Mouse (Mus musculus) heart, embryonic 11.5 days (tissue): Measurements from ENCODE around the gene Bckdha. TPM values are rescaled to one million over a fixed set of nuclear protein-coding genes. Genes with fewer than 3 reads are reported as not detected.

ENCODE experiments used
- ATAC-seq: fragments of 200-750 bp; cut with Nextera tagmentation; replicated peaks from 2 replicates; pipeline ENCODE4 v1.8.0; 2017; ENCODE audit warnings: moderate library complexity; ENCODE audit not compliant: insufficient number of reproducible peaks, low FRiP score, low TSS enrichment
- H3K27ac ChIP-seq: fragments of 300-500 bp; sonication (generic); 2 replicates; pipeline ENCODE4 v1.5.1; 2014; ENCODE audit warnings: mild to moderate bottlenecking, low read depth, low read length
- H3K27me3 ChIP-seq: fragments of 300-500 bp; sonication (generic); 2 replicates; pipeline ENCODE4 v1.6.1; 2014; ENCODE audit warnings: mild to moderate bottlenecking, low read length, mixed read lengths; ENCODE audit not compliant: control insufficient read depth, insufficient read depth
- H3K36me3 ChIP-seq: fragments of 300-500 bp; sonication (generic); 2 replicates; pipeline ENCODE4 v1.6.1; 2014; ENCODE audit warnings: mild to moderate bottlenecking, low read length, moderate library complexity, mixed read lengths; ENCODE audit not compliant: control insufficient read depth, insufficient read depth
- H3K4me1 ChIP-seq: fragments of 300-500 bp; sonication (generic); 2 replicates; pipeline ENCODE4 v1.6.1; 2014; ENCODE audit warnings: low read length; ENCODE audit not compliant: control insufficient read depth, insufficient read depth
- H3K4me2 ChIP-seq: fragments of 300-500 bp; sonication (generic); 2 replicates; pipeline ENCODE4 v1.6.1; 2014; ENCODE audit warnings: mild to moderate bottlenecking, moderate library complexity
- H3K4me3 ChIP-seq: fragments of 300-500 bp; sonication (generic); 2 replicates; pipeline ENCODE4 v1.5.1; 2014; ENCODE audit warnings: low read depth, low read length
- H3K9ac ChIP-seq: fragments of 300-500 bp; sonication (generic); 2 replicates; pipeline ENCODE4 v1.6.1; 2014; ENCODE audit warnings: mild to moderate bottlenecking, low read depth, low read length, moderate library complexity
- H3K9me3 ChIP-seq: fragments of 300-500 bp; sonication (generic); replicated peaks from 2 replicates; pipeline ENCODE4 v1.6.1; 2016; ENCODE audit warnings: low read length; ENCODE audit not compliant: control insufficient read depth
- WGBS: fragments of 180-500 bp; shearing (Covaris S2); extraction: QIAGEN DNeasy Blood & Tissue Kit; methylation state at CpG from one replicate; pipeline ENCODE4 v1.1.7; 2014; ENCODE audit not compliant: insufficient replicate concordance; 5-methylcytosine and 5-hydroxymethylcytosine counted together
- polyA plus RNA-seq: library from polyadenylated mRNA; unstranded; fragments of >200 nt; fragmentation: Nextera tagmentation; extraction: Ambion mirVana; gene quantifications from 2 replicates; pipeline ENCODE4 v1.2.1, GENCODE M21; 2014

Gene Bckdha
- polyA plus RNA-seq, 1 experiment from 2014 or later = 41.4 TPM

DNA sequence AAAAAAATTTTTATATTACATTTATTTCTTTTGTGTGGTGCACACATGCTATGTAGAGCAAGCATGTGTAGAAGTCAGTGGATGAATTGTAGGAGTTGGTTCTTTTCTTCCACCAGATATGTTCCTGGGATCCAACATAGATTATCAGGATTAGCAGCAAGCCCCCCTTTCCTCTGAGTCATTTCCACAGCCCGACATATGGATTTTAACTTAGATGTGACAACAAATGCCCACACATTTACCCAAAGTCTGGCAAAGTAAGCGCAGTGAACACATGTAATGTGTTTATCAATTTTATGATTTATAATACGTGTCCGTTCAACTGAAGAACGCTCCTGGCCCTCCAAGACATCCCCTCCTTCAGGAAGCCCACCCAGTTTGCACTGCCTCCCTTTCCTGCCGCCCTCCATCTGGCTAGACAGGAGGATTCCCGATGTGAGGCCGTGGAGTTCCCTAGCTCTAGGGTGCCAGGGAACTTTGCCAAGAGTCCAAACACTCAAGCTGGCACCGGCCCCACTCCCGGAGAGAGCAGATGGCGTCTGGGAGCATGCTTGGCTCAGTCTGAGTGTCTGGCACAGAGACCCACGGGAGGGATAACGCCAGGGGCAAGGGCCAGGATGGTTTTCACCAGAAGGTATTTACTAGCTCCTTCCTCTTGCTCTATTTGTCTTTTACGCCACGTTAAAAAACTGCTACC, 17.5 kb upstream of the Bckdha start:
- no peak overlapping the region for H3K27ac ChIP-seq
- no peak overlapping the region for H3K9ac ChIP-seq
- no peak for ATAC-seq
- peaks cover 10% of the 10 kb centered on the region; the same call in 1 of the 2 replicates for H3K4me1 ChIP-seq
- H3K36me3 ChIP-seq = no peaks in the 10 kb centered on the region
- WGBS = 73% methylated on average over 15 of the region's 15 CpGs
- peaks cover 34% of the 10 kb centered on the region for H3K27me3 ChIP-seq
- H3K4me2 ChIP-seq = no peak overlapping the region
- H3K9me3 ChIP-seq = no peaks in the 10 kb centered on the region
- H3K4me3 ChIP-seq = no peak overlapping the region

DNA sequence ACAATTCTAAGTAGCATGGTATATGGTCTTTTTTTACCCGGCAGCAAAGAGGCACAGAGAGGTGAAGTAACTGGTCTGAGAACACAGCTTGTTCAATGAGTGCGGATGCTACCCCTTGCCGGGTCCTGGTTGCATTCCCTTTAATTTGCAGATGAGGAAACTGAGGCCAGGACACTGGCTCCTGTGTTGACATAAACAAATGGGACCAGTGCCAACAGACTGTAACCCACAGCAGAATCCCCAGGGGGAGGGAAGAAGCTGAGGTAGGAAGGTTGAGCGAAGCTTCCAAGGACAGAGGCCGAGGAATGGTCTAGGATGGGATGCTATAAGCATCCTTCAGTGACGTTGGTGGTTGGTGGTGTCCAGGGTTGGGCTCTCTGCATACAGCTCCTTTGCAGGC, 16.6 kb upstream of the Bckdha start:
- H3K27ac ChIP-seq = no peak overlapping the region
- no peaks in the 10 kb centered on the region for H3K9me3 ChIP-seq
- H3K27me3 ChIP-seq = peaks cover 34% of the 10 kb centered on the region
- WGBS = 38% methylated on average over 6 of the region's 6 CpGs
- no peak overlapping the region for H3K4me3 ChIP-seq
- no peaks in the 10 kb centered on the region for H3K36me3 ChIP-seq
- H3K9ac ChIP-seq = no peak overlapping the region
- no peak for ATAC-seq
- H3K4me1 ChIP-seq = peaks cover 7% of the 10 kb centered on the region; the same call in 1 of the 2 replicates
- peak overlapping the region; percentile 65; the same call in 1 of the 2 replicates for H3K4me2 ChIP-seq

DNA sequence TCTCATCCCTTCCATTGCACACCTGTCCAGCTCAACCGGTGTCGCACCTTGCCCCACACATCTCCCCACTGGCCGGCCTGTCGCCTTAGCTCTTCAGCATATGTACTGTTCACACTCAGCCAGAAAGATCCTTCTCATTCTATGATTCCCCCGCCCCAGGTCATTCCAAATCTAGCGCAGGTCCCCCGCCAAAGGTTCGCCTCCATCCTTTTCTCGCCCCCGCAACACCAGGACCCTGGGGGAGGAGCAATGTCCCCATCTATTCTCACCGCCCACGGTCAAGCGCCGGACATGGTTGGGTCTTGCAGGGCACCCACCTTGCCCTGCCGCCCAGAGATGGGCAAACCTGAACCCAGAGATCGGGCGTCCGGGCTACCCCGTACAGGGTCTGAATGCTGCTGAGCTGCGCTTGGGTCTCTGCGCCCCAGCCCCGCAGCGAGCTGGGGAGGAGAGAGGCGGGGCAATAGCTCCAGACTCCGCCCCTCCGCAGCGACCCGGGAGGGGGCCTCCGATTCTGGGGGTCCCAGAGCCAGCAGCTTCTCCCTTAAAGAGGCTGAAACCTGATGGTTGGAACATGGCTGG, 16.0 kb upstream of the Bckdha start, which contains the start of gene Tmem91:
Gene Tmem91 (minus strand): TSS at position 448 of the 582 bp plus-strand sequence.
- Histone ChIP-seq H3K27ac (no peak within 1 kb of the TSS), H3K4me1 (peaks cover 7% of the 10 kb centered on the region; the same call in 1 of the 2 replicates), H3K36me3 (no peaks in the 10 kb centered on the region), H3K4me3 (peak within 1 kb of the TSS; percentile 41), H3K4me2 (peak within 1 kb of the TSS; percentile 65), H3K9ac (peak within 1 kb of the TSS; percentile 54), H3K27me3 (peaks cover 34% of the 10 kb centered on the region), H3K9me3 (no peaks in the 10 kb centered on the region)
- WGBS = 3% methylated on average over 29 of the region's 29 CpGs
- no peak for ATAC-seq

DNA sequence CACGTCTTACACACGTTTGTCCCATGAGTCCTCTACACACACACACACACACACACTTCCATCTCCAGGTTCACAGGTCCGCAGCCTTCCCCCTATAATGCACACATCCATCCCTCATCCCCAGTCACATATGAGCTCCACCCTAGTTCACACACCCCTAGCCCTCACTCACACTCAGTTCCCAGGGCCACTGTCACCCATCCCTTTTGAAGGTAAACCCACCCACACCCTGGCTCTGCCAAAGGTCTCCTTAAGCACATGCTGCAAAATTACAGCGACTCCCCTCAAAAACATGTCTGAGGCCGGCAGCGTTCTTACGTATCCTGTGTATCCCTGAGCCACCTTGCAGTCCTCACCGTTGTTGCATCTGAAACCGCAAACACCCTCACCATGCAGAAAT, 15.5 kb upstream of the Bckdha start:
- peaks cover 34% of the 10 kb centered on the region for H3K27me3 ChIP-seq

DNA sequence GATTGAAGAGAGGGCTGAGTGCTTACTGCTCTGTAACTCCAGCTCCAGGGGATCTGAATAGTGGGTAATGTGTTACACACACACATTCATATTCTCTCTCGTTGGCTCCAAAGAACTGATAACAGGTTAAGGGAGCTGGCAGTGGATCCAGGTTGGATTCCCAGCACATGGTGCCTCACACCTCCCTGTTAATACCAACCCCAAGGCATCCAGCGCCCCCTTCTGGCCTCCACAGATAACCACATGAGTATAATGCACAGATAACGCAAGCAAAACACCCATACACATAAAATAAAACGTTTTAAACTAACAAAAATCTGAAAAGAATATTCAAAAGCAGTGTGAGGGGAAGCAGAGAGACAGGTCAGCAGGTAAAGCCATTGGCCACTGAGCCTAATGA, 13.7 kb upstream of the Bckdha start:
- Histone ChIP-seq H3K4me2 (no peak overlapping the region), H3K4me1 (peaks cover 7% of the 10 kb centered on the region; the same call in 1 of the 2 replicates), H3K27me3 (peaks cover 34% of the 10 kb centered on the region), H3K9ac (no peak overlapping the region), H3K9me3 (no peaks in the 10 kb centered on the region), H3K36me3 (peaks cover 2% of the 10 kb centered on the region; the same call in 1 of the 2 replicates), H3K27ac (no peak overlapping the region), H3K4me3 (no peak overlapping the region)
- WGBS = 50% methylated on average over 4 of the region's 4 CpGs
- no peak for ATAC-seq

More for the DNA sequence above, 15.5 kb upstream of the Bckdha start:
- H3K4me2 ChIP-seq = peak overlapping the region; percentile 65
- no peaks in the 10 kb centered on the region for H3K9me3 ChIP-seq
- 27% methylated on average over 9 of the region's 9 CpGs for WGBS
- H3K36me3 ChIP-seq = no peaks in the 10 kb centered on the region
- no peak overlapping the region for H3K9ac ChIP-seq
- ATAC-seq = no peak
- peaks cover 7% of the 10 kb centered on the region; the same call in 1 of the 2 replicates for H3K4me1 ChIP-seq
- no peak overlapping the region for H3K4me3 ChIP-seq
- H3K27ac ChIP-seq = no peak overlapping the region

DNA sequence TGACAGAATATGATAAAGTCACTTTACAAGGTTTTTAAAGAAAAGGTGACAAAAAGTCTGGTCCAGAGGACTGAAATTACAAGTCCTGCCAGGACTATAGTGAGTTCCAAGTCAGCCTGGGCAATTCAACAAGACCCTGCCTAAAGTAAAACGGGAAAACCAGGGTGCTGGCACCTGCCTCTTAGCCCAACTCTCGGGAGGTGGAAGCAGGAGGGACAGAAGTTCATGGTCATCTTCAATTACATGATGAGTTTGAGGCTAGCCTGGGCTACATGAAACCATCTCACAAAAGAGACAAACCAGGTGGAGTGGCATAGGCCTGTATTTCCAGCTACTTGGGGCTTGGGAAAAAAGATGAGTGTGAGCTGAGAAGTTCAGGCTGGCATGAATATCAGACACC, 12.9 kb upstream of the Bckdha start:
- no peak overlapping the region for H3K4me3 ChIP-seq
- no peaks in the 10 kb centered on the region for H3K9me3 ChIP-seq
- no peak overlapping the region for H3K9ac ChIP-seq
- H3K4me2 ChIP-seq = no peak overlapping the region
- no peak for ATAC-seq
- WGBS = 60% methylated on average over 2 of the region's 2 CpGs
- H3K27me3 ChIP-seq = peaks cover 32% of the 10 kb centered on the region
- peaks cover 7% of the 10 kb centered on the region; the same call in 1 of the 2 replicates for H3K4me1 ChIP-seq
- H3K27ac ChIP-seq = no peak overlapping the region
- H3K36me3 ChIP-seq = peaks cover 2% of the 10 kb centered on the region; the same call in 1 of the 2 replicates

DNA sequence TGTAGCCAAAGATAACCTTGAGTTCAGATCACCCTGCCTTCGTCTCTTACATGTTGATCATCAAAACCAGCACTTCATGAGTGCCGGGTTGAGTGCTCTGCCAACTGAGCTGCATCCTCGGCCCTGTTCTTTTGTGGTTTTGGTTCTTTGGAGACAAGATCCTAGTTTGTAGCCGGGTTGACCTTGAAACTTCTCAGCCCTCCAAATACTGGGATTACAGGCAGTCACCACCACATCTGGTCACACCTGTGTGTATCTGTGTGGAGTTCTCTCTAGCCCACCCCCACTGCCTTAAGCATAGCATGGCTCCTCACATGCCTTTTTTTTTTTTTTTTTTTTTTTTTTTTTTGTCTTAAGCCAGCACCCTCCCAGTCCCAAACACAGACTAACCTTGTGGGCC, 11.3 kb upstream of the Bckdha start:
- Histone ChIP-seq H3K9ac (no peak overlapping the region), H3K27me3 (peaks cover 18% of the 10 kb centered on the region), H3K4me1 (peaks cover 4% of the 10 kb centered on the region; the same call in 1 of the 2 replicates), H3K4me3 (no peak overlapping the region), H3K36me3 (peaks cover 2% of the 10 kb centered on the region; the same call in 1 of the 2 replicates), H3K27ac (no peak overlapping the region), H3K4me2 (no peak overlapping the region), H3K9me3 (no peaks in the 10 kb centered on the region)
- no peak for ATAC-seq
- 87% methylated on average over 4 of the region's 4 CpGs for WGBS

DNA sequence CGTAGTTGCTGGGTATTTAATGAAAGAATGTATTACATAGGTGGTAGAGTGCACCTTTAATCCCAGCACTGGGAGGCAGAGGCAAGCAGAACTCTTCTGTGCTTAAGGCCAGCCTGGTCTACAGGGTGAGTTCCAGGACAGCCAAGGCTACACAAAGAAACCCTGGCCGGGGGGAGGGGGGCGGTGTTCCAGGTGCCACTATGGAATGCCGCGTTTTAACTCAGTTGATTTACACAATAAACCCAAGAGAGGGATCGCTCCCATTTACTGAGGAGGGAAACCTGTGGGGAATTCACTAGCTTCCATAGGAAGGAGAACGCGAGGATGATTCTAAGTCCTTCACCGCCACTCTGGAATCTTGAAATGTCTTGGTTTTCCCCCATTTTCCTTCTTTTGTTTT, 10.8 kb upstream of the Bckdha start:
- Histone ChIP-seq H3K4me2 (no peak overlapping the region), H3K4me1 (no peaks in the 10 kb centered on the region), H3K9ac (no peak overlapping the region), H3K4me3 (no peak overlapping the region), H3K27ac (no peak overlapping the region), H3K36me3 (peaks cover 2% of the 10 kb centered on the region; the same call in 1 of the 2 replicates), H3K9me3 (no peaks in the 10 kb centered on the region), H3K27me3 (peaks cover 13% of the 10 kb centered on the region)
- 77% methylated on average over 9 of the region's 9 CpGs for WGBS
- no peak for ATAC-seq
